Mouse (Mus musculus) liver, embryonic 14.5 days (tissue): Measurements from ENCODE around the gene Atp8a2.

ENCODE experiments used
- CTCF ChIP-seq: IDR thresholded peaks from 2 replicates; pipeline ENCODE4 v1.5.1; 2016; ENCODE audit warnings: antibody characterized with exemption, low read depth, control low read depth
- EP300 ChIP-seq: IDR thresholded peaks from 2 replicates; pipeline ENCODE4 v1.6.1; 2016; ENCODE audit warnings: antibody characterized with exemption, low read depth

DNA sequence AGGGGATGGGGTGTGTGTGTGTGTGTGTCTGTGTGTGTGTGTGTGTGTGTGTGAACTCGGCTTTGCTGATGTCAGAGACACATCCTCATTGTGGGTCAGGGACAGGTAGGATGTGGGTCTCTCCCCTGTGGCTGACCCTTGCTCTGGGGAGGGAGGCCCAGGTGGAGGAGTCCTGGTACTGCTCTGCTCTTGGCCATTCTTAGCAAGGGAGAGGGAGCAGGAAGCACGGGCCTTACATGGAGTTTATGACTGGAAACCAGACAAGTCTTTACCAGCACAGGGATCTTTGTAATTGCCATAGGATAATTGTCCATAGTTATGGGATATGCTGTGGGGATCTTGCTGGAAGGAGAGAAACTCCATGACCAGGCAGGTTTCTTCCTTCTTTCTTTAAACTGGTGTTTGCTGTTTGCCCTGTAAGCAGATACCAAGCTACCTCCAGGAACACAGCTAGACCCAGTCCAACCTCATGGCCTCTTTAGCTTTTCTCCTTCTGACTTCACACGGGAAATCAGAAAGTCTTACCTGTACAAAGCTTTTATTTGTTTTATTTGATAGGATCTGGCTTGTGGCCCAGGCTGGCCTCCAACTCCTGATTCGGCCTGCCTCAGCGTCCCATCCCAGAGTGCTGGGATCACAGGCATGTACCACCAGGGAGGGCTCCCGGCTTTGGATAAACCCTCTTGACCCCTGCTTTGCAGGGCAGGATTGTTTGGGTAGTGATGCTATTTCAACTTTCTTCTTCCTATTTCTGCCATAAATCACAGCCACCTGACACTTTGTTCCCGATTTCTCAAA is 557.9 kb downstream of the Atp8a2 start:
- TF ChIP-seq CTCF (no peak), EP300 (no peak)
